Mouse (Mus musculus) cerebellum, adult 2 months (tissue): ENCODE results near the gene Egfl8.

ENCODE experiments used
- CTCF ChIP-seq: fragments of 200-500 bp; IDR thresholded peaks from 2 replicates; pipeline ENCODE4 v1.5.1; 2011; ENCODE audit warnings: low read depth, mild to moderate bottlenecking, control low read depth, low read length, moderate library complexity, borderline replicate concordance; ENCODE audit not compliant: insufficient read depth
- POLR2A ChIP-seq: fragments of 200-500 bp; IDR thresholded peaks from 2 replicates; pipeline ENCODE4 v1.6.1; 2011; ENCODE audit warnings: low read length, control low read depth, borderline replicate concordance; ENCODE audit not compliant: insufficient read depth

GRCm38 (mm10) chr17:34607997-34608396, 7.8 kb downstream of the Egfl8 start:
- TF ChIP-seq CTCF (no peak), POLR2A (no peak)
